Mouse (Mus musculus) heart, postnatal 0 days (tissue): ENCODE results near the gene Gna11. TPM values are rescaled to one million over a fixed set of nuclear protein-coding genes. Genes with fewer than 3 reads are reported as not detected.

Experiments used
- ATAC-seq: fragments of 200-750 bp; cut with Nextera tagmentation; 2 replicates; pipeline ENCODE4 v1.8.0; 2017; ENCODE audit warnings: low read depth, moderate number of reproducible peaks, moderate library complexity; ENCODE audit not compliant: insufficient read depth
- DNase-seq: peaks from one replicate; pipeline ENCODE4 v3.0.0-alpha.2; 2016; ENCODE audit warnings: low spot score
- H3K27ac ChIP-seq: fragments of 300-500 bp; sonication (generic); 2 replicates; pipeline ENCODE4 v1.5.1; 2014; ENCODE audit warnings: low read depth, mild to moderate bottlenecking
- H3K27me3 ChIP-seq: fragments of 300-500 bp; sonication (generic); 2 replicates; pipeline ENCODE4 v1.6.1; 2014; ENCODE audit warnings: low read length, mixed read lengths; ENCODE audit not compliant: control insufficient read depth, insufficient read depth
- H3K36me3 ChIP-seq: fragments of 300-500 bp; sonication (generic); replicated peaks from 2 replicates; pipeline ENCODE4 v1.6.1; 2014; ENCODE audit warnings: low read length, mixed read lengths; ENCODE audit not compliant: control insufficient read depth, insufficient read depth
- H3K4me1 ChIP-seq: fragments of 300-500 bp; sonication (generic); 2 replicates; pipeline ENCODE4 v1.6.1; 2014; ENCODE audit warnings: antibody characterized with exemption; ENCODE audit not compliant: control insufficient read depth, insufficient read depth
- H3K4me2 ChIP-seq: fragments of 300-500 bp; sonication (generic); 2 replicates; pipeline ENCODE4 v1.6.1; 2014; ENCODE audit warnings: low read depth, mild to moderate bottlenecking, low read length, moderate library complexity
- H3K4me3 ChIP-seq: fragments of 300-500 bp; sonication (generic); 2 replicates; pipeline ENCODE4 v1.5.1; 2014; ENCODE audit warnings: low read depth, low read length
- H3K9ac ChIP-seq: fragments of 300-500 bp; sonication (generic); replicated peaks from 2 replicates; pipeline ENCODE4 v1.6.1; 2014; ENCODE audit warnings: low read depth, low read length, mixed read lengths
- H3K9me3 ChIP-seq: fragments of 300-500 bp; sonication (generic); replicated peaks from 2 replicates; pipeline ENCODE4 v1.6.1; 2016; ENCODE audit warnings: low read length; ENCODE audit not compliant: control insufficient read depth
- CTCF ChIP-seq: IDR thresholded peaks from 2 replicates; pipeline ENCODE4 v1.5.1; 2016; ENCODE audit warnings: antibody characterized with exemption, control low read depth, low read depth
- EP300 ChIP-seq: IDR thresholded peaks from 2 replicates; pipeline ENCODE4 v1.6.1; 2016; ENCODE audit warnings: antibody characterized with exemption, low read depth
- WGBS: fragments of 180-500 bp; shearing (Covaris S2); extraction: QIAGEN DNeasy Blood & Tissue Kit; methylation state at CpG from one replicate; pipeline ENCODE4 v1.1.7; 2014; 5-methylcytosine and 5-hydroxymethylcytosine counted together
- polyA plus RNA-seq: library from polyadenylated mRNA; unstranded; fragments of >200 nt; fragmentation: Nextera tagmentation; extraction: Ambion mirVana; gene quantifications from 2 replicates; pipeline ENCODE4 v1.2.1, GENCODE M21; 2015
- total RNA-seq: library from RNA; depleted of rRNA; stranded (reverse); fragments of >200 nt; gene quantifications from 2 replicates; pipeline ENCODE4 v1.2.3, GENCODE M21; 2014; ENCODE audit warnings: low replicate concordance

Gene Gna11
- total and polyA plus RNA-seq, 2 experiments from 2014 or later, result 52.4 to 68.2 TPM

DNA sequence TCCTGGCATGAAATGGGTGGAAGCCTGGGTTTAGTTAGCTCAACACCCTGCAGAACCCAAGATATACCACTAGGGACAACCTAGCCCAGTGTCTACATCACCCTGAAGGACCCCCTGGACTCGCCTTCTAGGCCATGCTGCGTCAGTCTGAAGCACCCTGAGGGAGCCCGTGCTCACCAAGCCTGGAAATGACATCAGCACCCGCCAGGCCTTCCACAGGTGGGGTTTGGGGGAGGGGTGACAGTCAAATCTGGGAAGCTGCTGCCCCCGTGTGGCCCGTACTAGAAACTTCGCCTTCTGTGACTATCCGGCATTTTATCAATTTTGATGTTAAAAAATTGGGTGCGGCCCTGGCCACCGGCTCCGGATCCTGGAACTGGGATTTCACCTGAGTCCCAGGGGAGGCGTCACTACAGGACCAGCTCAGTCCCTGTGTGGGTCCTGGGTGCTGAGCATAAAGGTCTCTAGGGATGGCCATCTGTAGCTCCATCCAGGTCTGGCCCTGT is 6.7 kb upstream of the Gna11 start:
- Histone ChIP-seq H3K4me3 (no peak overlapping the region), H3K4me2 (no peak overlapping the region), H3K36me3 (no peaks in the 10 kb centered on the region), H3K9me3 (no peaks in the 10 kb centered on the region), H3K27me3 (no peaks in the 10 kb centered on the region), H3K9ac (no peak overlapping the region), H3K27ac (peak overlapping the region; percentile 5; the same call in 1 of the 2 replicates), H3K4me1 (no peaks in the 10 kb centered on the region)
- DNase-seq (peak; percentile 96), ATAC-seq (peak; percentile 98)
- TF ChIP-seq EP300 (peak; percentile 75), CTCF (peak; percentile 69)
- WGBS, result 1% methylated on average over 12 of the region's 12 CpGs

DNA sequence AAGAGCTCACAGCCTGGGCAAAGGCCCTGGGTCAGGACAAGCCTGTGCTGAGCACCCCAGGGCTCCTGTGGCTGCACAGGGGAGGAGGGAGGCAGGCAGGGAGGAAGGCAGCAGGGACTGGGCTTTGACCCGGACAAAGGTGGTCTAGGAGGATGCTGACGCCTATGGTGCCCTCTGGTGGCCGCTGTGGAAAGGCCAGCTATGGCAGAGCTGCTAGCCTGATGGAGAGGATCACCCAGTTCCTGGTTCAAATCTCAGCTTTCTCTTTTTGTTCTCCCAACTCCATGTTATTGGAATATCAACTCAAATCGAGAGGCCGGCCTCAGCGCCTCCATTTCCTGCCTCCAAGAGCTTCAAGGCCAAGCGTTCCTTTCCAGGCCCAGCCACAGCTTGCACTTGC is 5.3 kb upstream of the Gna11 start:
- DNase-seq, result peak; percentile 36
- H3K27me3 ChIP-seq, result no peaks in the 10 kb centered on the region
- 16% methylated on average over 7 of the region's 7 CpGs for WGBS

DNA sequence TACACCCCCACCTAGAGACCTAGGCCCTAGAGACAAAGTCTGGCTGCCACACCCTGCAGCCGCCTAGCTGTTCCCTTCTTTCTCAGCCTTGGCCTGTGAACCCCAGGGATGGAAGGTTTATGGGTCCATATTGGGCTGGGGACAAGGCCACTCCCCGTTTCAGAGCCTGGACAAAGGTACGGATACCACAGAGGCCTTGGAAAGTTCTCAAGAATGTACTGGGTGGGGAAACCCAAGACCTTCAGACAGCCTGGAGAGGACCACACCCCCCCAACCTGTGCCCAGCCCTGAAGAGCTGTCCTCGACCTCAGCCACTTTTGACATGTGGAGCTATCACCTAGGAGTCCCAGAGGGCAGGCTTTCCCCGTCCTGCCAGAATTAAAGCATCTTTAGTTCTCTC is 4.0 kb upstream of the Gna11 start:
- Histone ChIP-seq H3K4me1 (peaks cover 8% of the 10 kb centered on the region), H3K4me3 (no peak overlapping the region), H3K9me3 (no peaks in the 10 kb centered on the region), H3K27ac (no peak overlapping the region), H3K4me2 (no peak overlapping the region), H3K36me3 (no peaks in the 10 kb centered on the region), H3K9ac (no peak overlapping the region), H3K27me3 (no peaks in the 10 kb centered on the region)
- DNase-seq (no peak), ATAC-seq (no peak)
- TF ChIP-seq EP300 (no peak), CTCF (no peak)
- WGBS, result 71% methylated on average over 5 of the region's 5 CpGs

More for the DNA sequence above, 5.3 kb upstream of the Gna11 start:
- no peak overlapping the region for H3K27ac ChIP-seq
- H3K4me2 ChIP-seq, result no peak overlapping the region
- H3K36me3 ChIP-seq, result no peaks in the 10 kb centered on the region
- TF ChIP-seq CTCF, result peak; percentile 68
- no peak for TF ChIP-seq EP300
- no peaks in the 10 kb centered on the region for H3K9me3 ChIP-seq
- ATAC-seq, result no peak
- H3K9ac ChIP-seq, result no peak overlapping the region
- H3K4me1 ChIP-seq, result peaks cover 2% of the 10 kb centered on the region; the same call in 1 of the 2 replicates
- no peak overlapping the region for H3K4me3 ChIP-seq

DNA sequence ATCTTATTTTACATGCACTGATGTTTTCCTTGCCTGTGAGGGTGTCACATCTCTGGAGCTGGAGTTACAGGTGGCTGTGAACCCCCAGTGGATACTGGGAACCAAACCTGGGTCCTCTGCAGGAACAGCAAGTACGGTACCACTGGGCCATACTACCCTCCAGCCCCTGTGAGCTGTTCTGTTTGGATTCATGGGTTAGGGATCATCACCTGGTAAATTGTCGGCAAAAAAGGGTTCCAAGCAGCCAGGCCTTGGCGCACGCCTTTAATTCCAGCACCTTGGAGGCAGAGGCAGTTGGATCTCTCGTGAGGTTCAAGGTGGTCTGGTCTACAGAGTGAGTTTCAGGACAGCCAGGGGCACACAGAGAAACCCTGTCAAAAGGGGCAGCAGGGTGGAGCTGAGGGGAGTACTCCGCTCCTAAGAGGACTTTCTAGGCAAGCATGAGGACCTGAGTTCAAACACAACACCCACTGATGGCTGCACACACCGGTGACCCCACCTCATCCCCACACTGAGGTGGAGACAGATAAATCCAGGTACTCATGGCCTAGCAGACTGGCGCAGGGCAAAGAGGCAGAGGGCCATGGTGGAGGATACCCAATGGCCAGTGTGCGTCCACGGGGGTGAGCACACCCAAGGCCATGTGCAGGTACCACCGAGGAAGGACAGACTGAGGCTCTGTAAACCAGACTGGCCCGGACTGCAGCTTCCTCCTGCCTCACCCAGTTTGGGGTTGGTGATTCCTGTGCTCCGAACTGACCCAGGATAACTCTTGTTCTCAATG is 2.0 kb upstream of the Gna11 start:
- no peak for DNase-seq
- H3K4me2 ChIP-seq, result no peak overlapping the region
- no peak overlapping the region for H3K9ac ChIP-seq
- no peak overlapping the region for H3K27ac ChIP-seq
- 89% methylated on average over 13 of the region's 13 CpGs for WGBS
- no peak overlapping the region for H3K4me3 ChIP-seq
- TF ChIP-seq EP300, result no peak
- no peak for TF ChIP-seq CTCF
- peaks cover 24% of the 10 kb centered on the region for H3K4me1 ChIP-seq
- H3K27me3 ChIP-seq, result no peaks in the 10 kb centered on the region
- no peaks in the 10 kb centered on the region for H3K36me3 ChIP-seq
- no peaks in the 10 kb centered on the region for H3K9me3 ChIP-seq
- no peak for ATAC-seq

DNA sequence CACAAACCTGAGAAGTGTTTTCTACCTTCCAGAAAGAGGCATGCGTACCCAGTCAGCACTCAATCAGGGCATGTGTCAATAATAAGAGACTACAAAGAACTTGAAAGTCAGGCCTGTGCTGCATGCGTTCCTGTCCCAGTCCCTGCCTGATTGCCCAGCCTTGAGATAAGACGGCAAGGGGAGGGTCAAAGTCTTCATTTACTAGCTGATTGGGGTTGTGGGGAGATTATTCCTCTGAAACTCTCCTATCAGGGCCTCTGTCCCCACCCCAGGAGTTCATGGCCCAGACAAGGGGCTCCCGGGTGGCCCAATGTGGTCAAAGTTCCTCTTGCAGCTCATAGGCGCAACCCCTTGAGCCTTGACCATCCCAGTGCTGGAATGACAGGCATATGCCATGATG is 1.3 kb upstream of the Gna11 start:
- H3K4me1 ChIP-seq, result peaks cover 30% of the 10 kb centered on the region
- H3K27ac ChIP-seq, result no peak overlapping the region
- no peaks in the 10 kb centered on the region for H3K9me3 ChIP-seq
- no peak overlapping the region for H3K9ac ChIP-seq
- H3K27me3 ChIP-seq, result no peaks in the 10 kb centered on the region
- ATAC-seq (no peak), DNase-seq (no peak)
- no peaks in the 10 kb centered on the region for H3K36me3 ChIP-seq
- H3K4me3 ChIP-seq, result no peak overlapping the region
- WGBS, result 63% methylated on average over 5 of the region's 5 CpGs
- no peak overlapping the region for H3K4me2 ChIP-seq
- TF ChIP-seq CTCF (no peak), EP300 (no peak)
